Mouse (Mus musculus): ENCODE data around the gene Vmn1r91. TPM values are rescaled to one million over a fixed set of nuclear protein-coding genes. Genes with fewer than 3 reads are reported as not detected.

Gene Vmn1r91
- polyA plus RNA-seq (2015; fragmentation: Nextera tagmentation; extraction: Ambion mirVana), result not detected in 2 replicates

DNA sequence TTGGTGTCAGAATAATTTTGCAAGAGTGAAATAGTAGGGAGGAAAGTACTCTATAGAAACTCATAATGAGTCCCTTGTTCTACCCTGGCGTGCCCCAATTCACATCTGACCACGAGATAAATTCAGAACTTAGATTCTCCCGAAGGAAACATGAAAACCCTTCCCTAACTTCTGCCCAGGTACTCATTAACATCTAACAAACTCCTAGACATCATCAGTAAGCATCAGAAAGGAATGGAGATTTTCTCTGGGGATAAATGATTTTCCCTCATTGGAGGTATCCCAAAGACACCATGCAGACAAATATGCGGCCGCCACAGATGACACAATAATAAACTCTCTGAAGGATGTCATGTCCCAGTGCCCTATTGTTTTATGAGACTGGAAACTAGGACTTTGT is at the start of gene Vmn1r91:
Vmn1r91 (plus strand) TSS at position 301 of the 400 bp plus-strand sequence.

DNA sequence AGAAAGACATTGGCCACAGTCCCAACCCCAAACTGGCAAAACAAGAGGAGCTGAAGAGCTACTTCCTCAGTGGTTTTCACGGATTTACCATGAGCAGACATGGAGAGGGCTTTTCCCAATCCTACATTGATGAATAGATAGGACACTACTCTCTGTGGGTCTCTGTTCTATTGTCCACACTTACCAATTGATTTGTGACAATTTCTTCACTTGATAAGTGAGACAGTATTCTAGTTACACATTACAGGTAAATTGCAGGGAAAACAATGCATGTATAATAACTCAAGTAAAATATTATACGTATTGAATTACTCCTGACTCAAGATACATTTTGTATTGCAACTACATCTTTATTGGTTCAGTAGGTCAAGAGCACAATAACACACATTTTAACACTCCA is 23.0 kb downstream of the Vmn1r91 start, which contains the start of gene Gm16442:
Gm16442 (minus strand) TSS at position 101 of the 400 bp plus-strand sequence.

DNA sequence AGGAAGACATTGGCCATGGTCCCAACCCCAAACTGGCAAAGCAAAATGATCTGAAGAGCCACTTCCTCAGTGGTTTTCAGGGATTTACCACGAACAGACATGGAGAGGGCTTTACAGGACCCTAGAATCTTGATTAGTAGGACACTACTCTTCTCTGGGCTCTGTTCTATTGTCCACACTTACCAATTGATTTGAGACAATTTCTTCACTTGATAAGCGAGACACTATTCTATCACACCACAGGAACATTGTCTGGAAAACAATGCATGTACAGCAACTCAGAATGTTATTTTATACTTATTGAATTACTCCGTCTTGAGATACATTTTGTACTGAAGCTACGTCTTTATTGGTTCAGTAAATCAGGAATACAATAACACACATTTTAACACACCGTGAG is 39.5 kb downstream of the Vmn1r91 start, which contains the start of gene Vmn1r93:
Vmn1r93 (minus strand) TSS at position 101 of the 400 bp plus-strand sequence.

Other genes starting within 250 kb of the Vmn1r91 start
- 0.18 and 0.55 TPM in 2 replicates for gene Gm19345, start 247.7 kb upstream of the Vmn1r91 start, polyA plus RNA-seq (2015; fragmentation: Nextera tagmentation; extraction: Ambion mirVana)
- gene Ceacam16, start 238.4 kb upstream of the Vmn1r91 start, polyA plus RNA-seq (2015; fragmentation: Nextera tagmentation; extraction: Ambion mirVana), result not detected in 2 replicates
- gene Ceacam19, start 211.7 kb upstream of the Vmn1r91 start, polyA plus RNA-seq (2015; fragmentation: Nextera tagmentation; extraction: Ambion mirVana), result not detected in 2 replicates
- 6.0 and 10.1 TPM in 2 replicates for gene Pvr, start 178.5 kb upstream of the Vmn1r91 start, polyA plus RNA-seq (2015; fragmentation: Nextera tagmentation; extraction: Ambion mirVana)
- gene Igsf23, start 148.9 kb upstream of the Vmn1r91 start, polyA plus RNA-seq (2015; fragmentation: Nextera tagmentation; extraction: Ambion mirVana), result 0.08 and 0.32 TPM in 2 replicates
- gene Ceacam20, start 134.3 kb upstream of the Vmn1r91 start, polyA plus RNA-seq (2015; fragmentation: Nextera tagmentation; extraction: Ambion mirVana), result 0.06 TPM in 1 of 2 replicates, not detected in the other
- gene Nlrp9b, start 108.2 kb upstream of the Vmn1r91 start, polyA plus RNA-seq (2015; fragmentation: Nextera tagmentation; extraction: Ambion mirVana), result not detected in 2 replicates
- not detected in 2 replicates for gene Gm16442, start 22.9 kb downstream of the Vmn1r91 start, polyA plus RNA-seq (2015; fragmentation: Nextera tagmentation; extraction: Ambion mirVana)
- gene Vmn1r93, start 39.4 kb downstream of the Vmn1r91 start, polyA plus RNA-seq (2015; fragmentation: Nextera tagmentation; extraction: Ambion mirVana), result not detected in 2 replicates
- not detected in 2 replicates for gene Vmn1r94, start 68.7 kb downstream of the Vmn1r91 start, polyA plus RNA-seq (2015; fragmentation: Nextera tagmentation; extraction: Ambion mirVana)
- not detected in 2 replicates for gene Vmn1r95, start 94.0 kb downstream of the Vmn1r91 start, polyA plus RNA-seq (2015; fragmentation: Nextera tagmentation; extraction: Ambion mirVana)
- gene Gm6164, start 105.9 kb downstream of the Vmn1r91 start, polyA plus RNA-seq (2015; fragmentation: Nextera tagmentation; extraction: Ambion mirVana), result not detected in 2 replicates
- not detected in 2 replicates for gene Gm4498, start 134.1 kb downstream of the Vmn1r91 start, polyA plus RNA-seq (2015; fragmentation: Nextera tagmentation; extraction: Ambion mirVana)
- gene Gm5890, start 163.2 kb downstream of the Vmn1r91 start, polyA plus RNA-seq (2015; fragmentation: Nextera tagmentation; extraction: Ambion mirVana), result not detected in 2 replicates
- gene Gm4133, start 234.4 kb downstream of the Vmn1r91 start, polyA plus RNA-seq (2015; fragmentation: Nextera tagmentation; extraction: Ambion mirVana), result not detected in 2 replicates

All from adrenal gland, postnatal 0 days (tissue).